Mouse (Mus musculus) kidney, postnatal 10 days (tissue): ENCODE data around the gene Il17re.
A peak's percentile ranks its signal among the peaks of the same experiment; 100 is the strongest.

Experiments used
- DNase-seq: peaks from one replicate; pipeline ENCODE4 v3.0.0; 2021; ENCODE audit warnings: mixed read lengths

Gene Il17re

DNA sequence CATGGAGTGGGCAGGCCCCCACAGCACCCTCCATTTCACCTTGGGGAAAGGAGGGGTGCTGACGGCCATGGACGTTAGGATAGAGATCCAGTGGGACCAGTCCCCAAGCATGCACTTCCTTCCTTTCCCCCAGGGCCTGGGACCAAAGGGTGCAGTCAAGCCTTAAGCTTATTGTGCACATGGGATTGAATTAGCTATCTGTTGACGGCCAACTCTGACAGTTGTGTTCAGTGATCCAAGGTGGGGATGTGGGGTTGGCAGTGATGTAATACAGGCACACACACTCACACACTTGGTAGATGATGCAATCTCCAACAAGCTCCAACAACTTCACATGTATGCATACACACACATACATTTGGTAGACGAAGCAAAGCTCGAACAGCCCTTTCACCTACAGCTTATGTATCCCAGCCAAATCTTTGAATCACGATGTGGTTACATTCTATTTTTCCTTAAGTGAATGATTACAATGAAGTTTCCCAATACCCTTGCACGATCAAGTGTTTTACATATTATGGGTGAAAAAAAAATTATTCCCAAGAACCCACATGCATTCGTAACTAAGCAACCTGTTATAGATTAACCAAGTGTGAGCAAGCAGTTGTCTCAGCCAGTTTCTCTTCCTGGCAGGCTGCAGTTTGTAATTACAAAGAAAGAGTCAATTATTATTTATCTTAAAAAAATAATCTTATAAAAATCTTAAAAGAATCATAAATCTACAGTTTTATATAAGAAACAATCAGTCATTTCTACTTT lies 13.9 kb upstream of the Il17re start:
- DNase-seq, result no peak

GRCm38 (mm10) chr6:113447639-113448038 lies 10.6 kb upstream of the Il17re start:
- DNase-seq, result no peak

GRCm38 (mm10) chr6:113451839-113452238 lies 6.4 kb upstream of the Il17re start:
- DNase-seq, result no peak

- no peak for DNase-seq
Observed at GRCm38 (mm10) chr6:113455007-113455406, 3.3 kb upstream of the Il17re start.

DNA sequence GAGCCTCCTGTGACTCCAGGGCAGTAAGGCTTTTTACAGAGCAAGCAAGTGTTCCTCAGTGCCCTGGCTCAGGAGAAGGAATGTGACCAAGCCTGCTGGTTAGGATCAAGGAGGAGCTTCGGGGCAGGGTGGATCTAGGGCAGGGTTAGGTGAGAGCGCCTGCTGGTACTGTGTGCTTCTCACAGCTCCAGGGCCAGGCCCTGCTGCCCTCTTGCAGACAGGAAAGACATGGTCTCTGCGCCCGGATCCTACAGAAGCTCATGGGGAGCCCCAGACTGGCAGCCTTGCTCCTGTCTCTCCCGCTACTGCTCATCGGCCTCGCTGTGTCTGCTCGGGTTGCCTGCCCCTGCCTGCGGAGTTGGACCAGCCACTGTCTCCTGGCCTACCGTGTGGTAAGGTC lies 351 bp downstream of the Il17re start:
- DNase-seq, result peak; percentile 58

- no peak for DNase-seq
Observed at GRCm38 (mm10) chr6:113464040-113464439, 5.8 kb downstream of the Il17re start.

DNA sequence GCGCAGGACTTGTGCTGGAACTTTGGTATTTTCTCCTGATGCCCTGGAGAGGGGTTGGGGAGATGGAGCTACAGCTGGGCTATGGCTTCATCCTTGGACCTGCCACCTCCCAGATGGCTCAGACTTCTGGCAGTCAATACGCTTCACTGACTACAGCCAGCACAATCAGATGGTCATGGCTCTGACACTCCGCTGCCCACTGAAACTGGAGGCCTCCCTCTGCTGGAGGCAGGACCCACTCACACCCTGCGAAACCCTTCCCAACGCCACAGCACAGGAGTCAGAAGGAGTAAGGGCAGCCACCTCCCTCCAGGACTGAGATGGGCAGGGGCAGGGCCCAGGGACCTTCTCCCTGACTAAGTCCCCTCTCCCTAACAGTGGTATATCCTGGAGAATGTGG lies 7.3 kb downstream of the Il17re start:
- DNase-seq, result peak; percentile 40

DNA sequence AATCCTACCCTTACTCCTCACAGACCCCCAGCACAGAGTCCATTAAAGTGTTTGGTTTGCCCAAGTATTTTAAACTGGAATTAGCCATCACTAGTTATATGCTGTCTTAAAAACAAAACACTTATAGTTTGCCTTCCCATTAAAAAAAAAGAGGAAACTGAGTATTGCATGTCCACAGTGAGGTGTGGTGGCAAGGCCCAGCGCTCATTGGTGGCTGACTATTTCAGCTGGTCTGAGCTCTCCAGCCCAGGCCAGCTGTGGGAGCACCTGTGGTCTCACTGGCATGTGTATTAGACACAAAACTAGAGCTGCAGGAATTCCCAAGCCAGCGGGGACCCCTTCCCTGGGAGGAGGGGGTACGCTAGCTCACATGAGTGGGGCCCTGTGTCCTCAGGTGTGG lies 10.2 kb downstream of the Il17re start:
- no peak for DNase-seq

DNA sequence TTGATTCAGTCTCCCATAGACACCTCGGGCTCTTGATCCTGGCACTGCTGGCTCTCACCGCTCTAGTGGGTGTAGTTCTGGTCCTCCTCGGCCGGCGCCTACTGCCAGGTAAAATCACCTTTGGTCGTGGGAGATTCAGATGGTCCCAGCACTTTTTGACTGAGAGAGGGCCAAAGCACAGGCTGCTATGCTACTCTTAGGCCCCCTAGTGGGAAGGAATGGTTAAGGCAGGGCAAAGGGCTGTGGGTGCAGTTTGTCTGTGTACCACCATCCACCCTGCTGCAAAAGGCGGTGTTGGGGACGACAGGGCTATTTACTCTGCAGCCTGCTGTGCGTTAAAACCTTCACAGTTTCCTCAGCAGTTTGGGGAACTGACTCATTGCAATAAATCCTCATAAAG lies 10.7 kb downstream of the Il17re start:
- DNase-seq, result peak; percentile 85

DNA sequence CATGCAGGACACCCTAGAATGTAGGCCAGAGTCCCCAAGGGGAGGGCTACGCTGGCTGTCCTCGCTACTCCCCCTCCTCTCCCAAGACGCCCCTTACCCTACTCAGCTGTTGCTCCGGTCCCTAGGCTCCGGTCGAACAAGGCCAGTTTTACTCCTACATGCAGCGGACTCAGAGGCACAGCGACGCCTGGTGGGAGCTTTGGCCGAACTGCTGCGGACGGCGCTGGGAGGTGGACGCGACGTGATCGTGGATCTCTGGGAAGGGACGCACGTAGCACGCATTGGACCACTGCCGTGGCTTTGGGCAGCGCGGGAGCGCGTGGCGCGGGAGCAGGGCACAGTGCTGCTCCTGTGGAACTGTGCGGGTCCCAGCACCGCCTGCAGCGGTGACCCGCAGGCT lies 11.1 kb downstream of the Il17re start:
- peak; percentile 91 for DNase-seq

GRCm38 (mm10) chr6:113471297-113471936 lies 13.1 kb downstream of the Il17re start, which contains the start of gene Il17rc:
Gene Il17rc (plus strand): TSS chr6:113471427.
- DNase-seq, result peak; percentile 82

DNA sequence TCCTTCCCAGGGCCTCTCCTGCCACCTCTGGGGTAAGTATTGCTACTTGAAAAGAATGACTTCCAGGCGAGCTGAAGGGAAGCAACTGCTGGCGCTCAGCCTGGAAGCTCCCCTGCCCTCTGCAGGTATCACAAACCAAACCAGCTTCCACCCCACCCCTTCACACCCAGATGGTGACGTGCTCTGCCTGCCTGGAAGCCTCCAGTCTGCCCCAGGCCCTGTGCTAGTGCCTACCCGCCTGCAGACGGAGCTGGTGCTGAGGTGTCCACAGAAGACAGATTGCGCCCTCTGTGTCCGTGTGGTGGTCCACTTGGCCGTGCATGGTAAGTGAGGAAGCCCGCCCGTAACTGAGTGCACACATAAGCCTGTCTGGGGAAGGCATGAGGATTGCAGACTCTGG lies 13.8 kb downstream of the Il17re start:
- peak; percentile 19 for DNase-seq

DNA sequence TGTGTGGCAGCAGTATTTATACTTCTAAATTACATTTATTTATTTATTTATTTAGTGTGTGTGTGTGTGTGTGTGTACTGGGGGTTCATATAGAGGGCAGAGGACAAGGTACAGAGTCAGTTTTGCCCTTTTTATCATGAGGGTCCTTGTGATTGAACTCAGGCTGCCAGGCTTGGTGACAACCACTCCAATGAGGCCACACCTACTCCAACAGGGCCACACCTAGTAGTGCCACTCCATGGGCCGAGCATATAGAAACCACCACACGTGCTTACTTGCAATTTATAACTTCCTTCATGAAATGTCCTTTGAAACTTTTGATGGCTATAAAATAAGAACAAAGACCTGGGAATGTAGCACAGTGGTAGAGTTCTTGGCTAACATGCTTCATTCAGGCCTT lies 15.0 kb downstream of the Il17re start:
- DNase-seq, result no peak

DNA sequence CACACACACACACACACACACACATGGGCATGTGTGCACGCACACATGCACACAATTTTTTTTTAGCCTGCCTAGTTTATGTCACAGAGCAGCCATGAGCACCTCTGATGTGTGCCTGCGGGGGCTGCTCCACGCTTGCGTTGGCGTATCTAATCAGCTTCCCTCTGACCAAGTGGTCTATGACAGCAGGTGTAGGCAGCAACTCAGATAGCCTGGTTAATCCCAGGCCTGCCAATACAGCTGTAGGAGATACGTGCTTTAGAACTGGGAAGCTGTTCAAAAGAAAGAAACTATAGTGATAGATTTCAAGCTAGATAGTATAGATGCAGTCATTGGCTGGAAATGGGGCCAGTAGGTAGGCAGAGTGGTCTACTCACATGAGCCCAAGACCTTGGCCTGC lies 15.4 kb downstream of the Il17re start:
- no peak for DNase-seq

DNA sequence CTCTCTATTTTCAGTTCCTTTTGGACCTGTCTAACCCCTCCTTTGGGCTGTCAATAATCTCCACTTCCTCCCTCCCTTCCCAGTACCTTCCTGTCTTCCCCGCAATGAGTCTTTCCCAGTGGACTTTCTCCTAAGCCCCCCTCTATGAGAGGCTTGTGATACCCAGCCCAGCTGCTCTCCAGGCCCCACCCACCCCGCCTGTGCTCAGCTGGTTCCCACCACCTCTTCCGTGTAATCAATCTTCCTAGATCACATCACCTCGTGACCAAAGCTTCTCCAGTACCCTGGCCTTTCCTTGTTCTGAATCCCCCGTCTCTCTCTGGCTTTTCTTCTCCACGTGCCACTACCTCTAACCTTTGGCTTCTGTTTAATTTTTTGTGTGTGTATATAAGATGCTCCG lies 19.1 kb downstream of the Il17re start:
- DNase-seq, result no peak

- DNase-seq, result peak; percentile 30
Observed at GRCm38 (mm10) chr6:113478906-113479305, 20.6 kb downstream of the Il17re start.

DNA sequence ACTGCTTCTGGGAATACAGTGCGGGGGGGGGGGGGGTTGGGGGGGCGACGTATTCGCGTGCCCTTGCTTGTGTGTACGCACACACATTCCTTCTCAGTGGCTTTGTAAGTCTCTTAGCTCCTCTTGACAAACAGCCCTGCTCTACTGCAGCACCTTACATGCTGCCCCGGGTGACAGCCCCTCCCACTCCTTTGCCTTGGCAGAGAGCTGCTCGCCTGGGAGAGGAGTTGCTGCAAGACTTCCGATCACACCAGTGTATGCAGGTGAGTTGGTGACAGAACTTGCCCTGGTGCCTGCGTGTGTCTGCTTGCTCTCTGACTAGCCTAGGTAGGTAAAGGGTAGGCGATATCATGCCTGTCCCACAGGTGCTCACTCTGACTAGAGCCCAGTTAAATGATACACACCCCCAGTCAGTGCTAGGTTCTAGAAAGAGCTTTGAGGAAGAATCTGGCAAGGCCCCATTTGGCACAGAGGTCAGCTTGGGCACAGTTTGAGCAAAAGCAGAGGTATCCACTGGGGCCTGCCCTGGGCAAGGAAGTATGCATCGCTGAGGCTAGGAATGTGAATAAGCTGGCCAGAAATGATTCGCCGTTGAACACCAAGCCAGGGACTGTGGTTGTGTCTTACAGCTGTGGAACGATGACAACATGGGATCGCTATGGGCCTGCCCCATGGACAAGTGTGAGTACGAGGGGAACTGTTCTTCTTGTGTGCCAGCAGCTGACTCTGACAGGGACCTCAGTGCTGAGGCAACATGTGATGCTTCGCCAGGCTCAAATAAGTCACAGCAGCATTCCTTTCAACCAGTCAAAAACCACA lies 22.5 kb downstream of the Il17re start:
- peak; percentile 54 for DNase-seq

GRCm38 (mm10) chr6:113482477-113483099 lies 24.3 kb downstream of the Il17re start:
- DNase-seq, result peak; percentile 58

- peak; percentile 96 for DNase-seq
Observed at GRCm38 (mm10) chr6:113483100-113483615, 24.9 kb downstream of the Il17re start, which contains the start of gene Creld1. Gene Creld1 (plus strand): TSS chr6:113483297.

DNA sequence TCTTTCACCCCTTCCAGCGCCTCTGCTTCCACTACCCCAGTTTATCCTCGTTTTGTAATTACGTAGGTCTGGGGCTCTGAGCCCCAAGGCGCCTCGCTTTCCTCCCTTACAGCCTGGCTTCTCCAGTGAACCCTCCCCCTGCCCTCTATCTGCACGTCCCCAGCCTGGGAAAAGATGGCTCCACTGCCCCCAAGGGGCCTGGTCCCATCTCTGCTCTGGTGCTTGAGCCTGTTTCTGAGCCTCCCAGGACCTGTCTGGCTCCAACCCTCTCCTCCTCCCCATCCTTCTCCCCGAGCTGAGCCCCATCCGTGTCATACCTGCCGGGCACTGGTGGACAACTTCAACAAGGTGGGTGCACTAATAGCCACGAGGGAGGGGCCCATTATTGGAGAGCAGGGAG lies 25.4 kb downstream of the Il17re start:
- DNase-seq, result peak; percentile 43

DNA sequence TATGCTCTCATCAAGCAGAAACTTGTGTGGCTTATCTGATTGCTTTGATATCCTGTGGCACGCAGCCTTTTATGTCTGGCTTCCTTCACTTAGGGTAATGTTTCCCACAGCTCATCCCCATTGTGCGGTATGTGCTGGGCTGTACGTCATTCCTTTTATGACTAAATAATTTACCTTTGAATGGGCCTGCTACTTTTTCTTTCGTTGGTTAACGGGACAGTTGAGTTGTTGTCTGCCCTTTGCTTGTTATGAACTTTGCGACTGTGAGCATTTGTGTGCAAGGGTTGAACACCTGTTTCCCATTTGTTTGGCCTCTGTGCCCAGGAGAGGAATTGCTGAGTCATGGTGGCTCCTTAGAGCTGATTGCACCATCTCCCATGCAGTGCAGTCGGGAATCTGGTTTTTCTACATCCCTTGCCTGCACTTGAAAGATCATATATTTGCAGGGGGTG lies 28.9 kb downstream of the Il17re start:
- no peak for DNase-seq

DNA sequence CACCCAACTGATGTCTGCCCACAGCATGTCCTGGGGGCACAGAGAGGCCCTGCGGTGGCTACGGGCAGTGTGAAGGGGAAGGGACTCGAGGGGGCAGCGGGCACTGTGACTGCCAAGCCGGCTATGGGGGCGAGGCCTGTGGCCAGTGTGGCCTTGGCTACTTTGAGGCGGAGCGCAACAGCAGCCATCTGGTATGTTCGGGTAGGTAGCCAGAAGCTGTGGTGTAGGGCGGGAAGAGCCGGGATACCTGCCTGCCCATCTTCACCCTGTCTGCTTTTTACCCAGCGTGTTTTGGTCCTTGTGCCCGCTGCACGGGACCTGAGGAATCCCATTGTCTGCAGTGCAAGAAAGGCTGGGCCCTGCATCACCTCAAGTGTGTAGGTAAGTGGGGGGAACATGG lies 31.1 kb downstream of the Il17re start:
- DNase-seq, result no peak
